9 mouse cellular contexts compared by ENCODE assay signal in genomic region chr2:114011838-114012237, GRCm38 (mm10). TPM values are rescaled to one million over a fixed set of nuclear protein-coding genes. Genes with fewer than 3 reads are reported as not detected.
A peak's percentile ranks its signal among the peaks of the same experiment; 100 is the strongest.
DNase-seq lines count a peak whose midpoint lies in the region; ATAC-seq and TF ChIP-seq lines count a peak whose summit lies in the region.
"Had no signal": no experiment of that assay in that cellular context is flagged by ENCODE, and none has a peak within 500 bp of the region (broad histone marks: within the 10 kb centered on the region; RNA-seq: fewer than 3 reads in every experiment).

No protein-coding gene starts in this region.

- no peak overlapping the region for H3K9ac ChIP-seq in intestine, embryonic 14.5 days (ENCODE audit: low read length)
- no peak overlapping the region for H3K9ac ChIP-seq in intestine, postnatal 0 days (ENCODE audit: low read depth, low read length)
- no peak overlapping the region for H3K9ac ChIP-seq in hindbrain, embryonic 13.5 days
- H3K9ac ChIP-seq: liver, embryonic 15.5 days had no signal

- H3K36me3 ChIP-seq in intestine, embryonic 14.5 days (ENCODE audit: control insufficient read depth, insufficient read depth, low read length): no peaks in the 10 kb centered on the region
- H3K36me3 ChIP-seq in intestine, postnatal 0 days (ENCODE audit: control insufficient read depth, insufficient read depth): no peaks in the 10 kb centered on the region
- no peaks in the 10 kb centered on the region for H3K36me3 ChIP-seq in hindbrain, embryonic 13.5 days
- H3K36me3 ChIP-seq: liver, embryonic 15.5 days had no signal

- H3K4me1 ChIP-seq in intestine, embryonic 14.5 days (replicated peaks; ENCODE audit: control insufficient read depth, insufficient read depth, low read length): no peaks in the 10 kb centered on the region
- no peaks in the 10 kb centered on the region for H3K4me1 ChIP-seq in intestine, postnatal 0 days (replicated peaks; ENCODE audit: control insufficient read depth, insufficient read depth, low read length)
- peaks cover 25% of the 10 kb centered on the region for H3K4me1 ChIP-seq in hindbrain, embryonic 13.5 days (replicated peaks)
- H3K4me1 ChIP-seq: liver, embryonic 15.5 days had no signal

- TF ChIP-seq CTCF in intestine, postnatal 0 days (IDR thresholded peaks at IDR 0.05; ENCODE audit: low read depth): no peak

- peaks cover 46% of the 10 kb centered on the region for H3K27me3 ChIP-seq in intestine, embryonic 14.5 days (replicated peaks; ENCODE audit: control insufficient read depth, insufficient read depth, low read length)
- H3K27me3 ChIP-seq in intestine, postnatal 0 days (replicated peaks; ENCODE audit: control insufficient read depth, insufficient read depth, low read length): peaks cover 34% of the 10 kb centered on the region
- H3K27me3 ChIP-seq in hindbrain, embryonic 13.5 days: peaks cover 36% of the 10 kb centered on the region

- H3K9me3 ChIP-seq in intestine, embryonic 14.5 days (ENCODE audit: control insufficient read depth, low read length): no peaks in the 10 kb centered on the region
- H3K9me3 ChIP-seq in intestine, postnatal 0 days (ENCODE audit: control insufficient read depth): no peaks in the 10 kb centered on the region
- H3K9me3 ChIP-seq in hindbrain, embryonic 13.5 days: no peaks in the 10 kb centered on the region
- H3K9me3 ChIP-seq: liver, embryonic 15.5 days had no signal

- ATAC-seq in intestine, embryonic 14.5 days (replicated peaks; ENCODE audit: low FRiP score, low TSS enrichment, low read depth): 0 out of 2 replicates have a peak, but pooled peaks have one; percentile 12
- no peak for ATAC-seq in intestine, postnatal 0 days
- no peak for ATAC-seq in hindbrain, embryonic 13.5 days (ENCODE audit: low FRiP score)
- ATAC-seq in megakaryocyte progenitor cell, adult 5-6 weeks (replicated peaks; ENCODE audit: poor library complexity): peak; percentile 76
- ATAC-seq in monocyte, adult 5-6 weeks (replicated peaks; ENCODE audit: insufficient number of reproducible peaks, low FRiP score, low TSS enrichment, poor library complexity, severe bottlenecking): no peak

- WGBS in intestine, embryonic 14.5 days: 50% methylated on average over 4 of the region's 4 CpGs
- WGBS in intestine, postnatal 0 days: 37% methylated on average over 4 of the region's 4 CpGs
- WGBS in hindbrain, embryonic 13.5 days: 50% methylated on average over 4 of the region's 4 CpGs

- DNase-seq in intestine, embryonic 14.5 days (ENCODE audit: low spot score): peak; percentile 84
- peak; percentile 45 for DNase-seq in adrenal gland, postnatal 25 days
- DNase-seq in left cerebral cortex, adult 11 months (ENCODE audit: low spot score): no peak
- DNase-seq in left cerebral cortex, adult 9 months (ENCODE audit: low spot score in 2 of 2): no peak

- no peak overlapping the region for H3K4me3 ChIP-seq in intestine, embryonic 14.5 days (ENCODE audit: low read depth, low read length)
- no peak overlapping the region for H3K4me3 ChIP-seq in intestine, postnatal 0 days (ENCODE audit: low read depth, low read length)
- H3K4me3 ChIP-seq in hindbrain, embryonic 13.5 days: peak overlapping the region; percentile 68
- H3K4me3 ChIP-seq: liver, embryonic 15.5 days had no signal

- no peak overlapping the region for H3K4me2 ChIP-seq in intestine, embryonic 14.5 days (ENCODE audit: low read length)
- no peak overlapping the region for H3K4me2 ChIP-seq in intestine, postnatal 0 days (replicated peaks; ENCODE audit: low read depth)
- H3K4me2 ChIP-seq in hindbrain, embryonic 13.5 days: peak overlapping the region; percentile 82
- H3K4me2 ChIP-seq: liver, embryonic 15.5 days had no signal

- H3K27ac ChIP-seq in intestine, embryonic 14.5 days (ENCODE audit: low read depth): no peak overlapping the region
- no peak overlapping the region for H3K27ac ChIP-seq in intestine, postnatal 0 days (ENCODE audit: low read depth, low read length)
- no peak overlapping the region for H3K27ac ChIP-seq in hindbrain, embryonic 13.5 days
- H3K27ac ChIP-seq: liver, embryonic 15.5 days had no signal

RNA-seq across cellular contexts. Expression of gene Gjd2, which starts 1.6 kb away (rescaled TPM):
- polyA plus RNA-seq in intestine, embryonic 14.5 days (2014; fragmentation: Nextera tagmentation; extraction: Ambion mirVana): 0.60 and 0.70 TPM in 2 replicates
- polyA plus RNA-seq in intestine, postnatal 0 days (2015; fragmentation: Nextera tagmentation; extraction: Ambion mirVana): 0.44 and 0.51 TPM in 2 replicates
- total RNA-seq in adrenal gland, postnatal 25 days (2021): 3.4 and 5.3 TPM in 2 replicates
- polyA plus RNA-seq in hindbrain, embryonic 13.5 days (2015; fragmentation: Nextera tagmentation; extraction: Ambion mirVana): 4.6 and 6.0 TPM in 2 replicates
- not detected in 2 replicates for total RNA-seq in megakaryocyte progenitor cell, adult 5-6 weeks (2015)
- total RNA-seq in megakaryocyte progenitor cell, adult 5-6 weeks (2017): not detected in 2 replicates
- not detected in 3 replicates for total RNA-seq in monocyte, adult 5-6 weeks (2017)
- polyA plus RNA-seq: liver, embryonic 15.5 days had no signal

RNA-seq across cellular contexts. Expression of gene Actc1, which starts 41.5 kb away (rescaled TPM):
- 36.1 and 39.6 TPM in 2 replicates for polyA plus RNA-seq in intestine, embryonic 14.5 days (2014; fragmentation: Nextera tagmentation; extraction: Ambion mirVana)
- 7.9 and 10.2 TPM in 2 replicates for polyA plus RNA-seq in intestine, postnatal 0 days (2015; fragmentation: Nextera tagmentation; extraction: Ambion mirVana)
- total RNA-seq in adrenal gland, postnatal 25 days (2021): not detected in 2 replicates
- 44.7 and 51.3 TPM in 2 replicates for polyA plus RNA-seq in hindbrain, embryonic 13.5 days (2015; fragmentation: Nextera tagmentation; extraction: Ambion mirVana)
- not detected in 2 replicates for total RNA-seq in megakaryocyte progenitor cell, adult 5-6 weeks (2015)
- not detected in 2 replicates for total RNA-seq in megakaryocyte progenitor cell, adult 5-6 weeks (2017)
- not detected in 3 replicates for total RNA-seq in monocyte, adult 5-6 weeks (2017)

Comparison
In these comparisons a context has a peak if more than half of its experiments do, and no peak if none do; other contexts are left out.
1. ATAC-seq: peak in intestine, embryonic 14.5 days (single experiment) and megakaryocyte progenitor cell, adult 5-6 weeks (single experiment); none in intestine, postnatal 0 days (single experiment), hindbrain, embryonic 13.5 days (single experiment) and monocyte, adult 5-6 weeks (single experiment).
2. DNase-seq: peak in intestine, embryonic 14.5 days (single experiment) and adrenal gland, postnatal 25 days (single experiment); none in left cerebral cortex, adult 11 months (single experiment) and left cerebral cortex, adult 9 months (0 of 2).